Mouse (Mus musculus): ENCODE data around the gene Ddost.

The Ddost gene

DNA sequence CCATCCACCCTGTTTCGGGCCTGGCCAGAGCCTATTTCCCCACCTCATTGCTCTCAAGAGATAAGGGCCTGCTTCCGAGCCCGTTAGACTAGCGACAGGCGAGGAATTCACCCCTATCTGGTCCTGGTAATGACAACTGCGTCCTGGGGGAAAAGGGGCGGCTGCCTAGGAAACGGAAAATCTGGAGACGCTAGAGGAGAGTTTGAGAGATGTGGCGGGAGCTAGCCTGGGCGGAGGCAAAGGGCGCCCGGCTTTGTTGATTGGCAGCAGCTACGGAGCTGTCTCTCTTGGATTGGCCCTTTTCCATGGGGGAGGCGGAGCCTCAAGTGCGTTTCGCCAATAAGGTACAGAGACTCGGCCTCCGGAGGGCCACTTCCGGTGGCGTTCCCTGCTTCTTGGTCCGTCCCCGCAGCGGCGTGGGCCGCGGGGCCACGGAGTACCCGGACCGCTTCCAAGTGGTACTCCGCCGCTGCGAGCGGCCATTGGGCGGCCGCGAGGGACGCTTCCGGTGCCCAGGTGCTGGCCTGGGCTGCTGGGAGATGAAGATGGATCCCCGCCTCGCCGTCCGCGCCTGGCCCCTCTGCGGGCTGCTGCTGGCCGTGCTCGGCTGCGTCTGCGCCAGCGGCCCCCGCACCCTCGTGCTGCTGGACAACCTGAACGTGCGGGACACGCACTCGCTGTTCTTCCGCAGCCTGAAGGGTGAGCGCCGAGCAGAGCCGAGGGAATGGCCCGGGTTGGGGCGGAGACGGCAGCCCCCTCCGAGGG, at the start of gene Ddost:
Gene Ddost (plus strand): TSS at position 391 of the 765 bp plus-strand sequence.
- peak; percentile 99 to 100 for DNase-seq

DNA sequence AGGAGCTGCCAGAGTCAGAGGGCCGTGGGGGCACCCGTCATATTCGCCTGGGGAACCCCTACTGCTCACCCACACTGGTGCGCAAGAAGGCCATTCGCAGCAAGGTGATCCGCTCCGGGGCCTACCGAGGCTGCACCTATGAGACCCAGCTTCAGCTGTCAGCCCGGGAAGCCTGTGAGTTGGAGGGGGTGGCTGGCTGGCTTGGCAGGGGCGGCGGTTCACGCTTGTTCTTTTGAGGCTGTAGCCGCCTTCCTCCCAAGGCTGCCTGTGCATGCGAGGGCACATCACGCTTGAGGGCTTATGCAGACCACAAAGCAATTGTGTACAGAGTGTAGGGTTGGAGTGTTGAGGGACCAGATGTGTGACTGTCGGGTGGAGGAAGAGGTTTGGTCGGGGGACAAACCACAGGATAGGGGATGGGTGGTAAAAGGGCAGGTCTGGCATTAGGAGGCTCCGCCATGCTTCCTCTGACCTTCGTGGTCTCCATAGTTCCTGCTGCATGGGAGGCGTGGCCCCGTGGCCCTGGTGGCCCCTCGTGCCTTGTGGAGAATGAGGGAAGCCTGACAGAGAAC, 47.3 kb upstream of the Ddost start:
- DNase-seq = no peak

DNA sequence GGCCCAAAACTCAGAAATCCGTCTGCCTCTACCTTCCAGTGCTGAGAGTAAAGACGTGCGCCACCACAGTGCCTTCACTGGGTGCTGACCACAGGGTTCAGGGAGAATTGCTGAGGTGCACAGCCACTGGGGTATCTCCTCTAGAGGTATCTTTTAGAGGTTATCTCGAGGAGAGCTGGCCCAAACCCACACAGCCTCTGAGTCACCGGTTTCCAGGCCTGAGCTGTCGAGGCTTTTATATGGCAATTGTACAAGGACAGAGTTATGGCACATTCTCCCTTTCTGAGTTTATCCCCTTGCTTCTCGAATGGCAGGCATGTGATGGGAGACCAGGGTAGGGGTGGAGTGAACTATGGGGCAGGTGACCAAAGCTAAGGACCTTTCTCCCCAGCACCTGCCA, 45.9 kb upstream of the Ddost start:
- no peak for DNase-seq

DNA sequence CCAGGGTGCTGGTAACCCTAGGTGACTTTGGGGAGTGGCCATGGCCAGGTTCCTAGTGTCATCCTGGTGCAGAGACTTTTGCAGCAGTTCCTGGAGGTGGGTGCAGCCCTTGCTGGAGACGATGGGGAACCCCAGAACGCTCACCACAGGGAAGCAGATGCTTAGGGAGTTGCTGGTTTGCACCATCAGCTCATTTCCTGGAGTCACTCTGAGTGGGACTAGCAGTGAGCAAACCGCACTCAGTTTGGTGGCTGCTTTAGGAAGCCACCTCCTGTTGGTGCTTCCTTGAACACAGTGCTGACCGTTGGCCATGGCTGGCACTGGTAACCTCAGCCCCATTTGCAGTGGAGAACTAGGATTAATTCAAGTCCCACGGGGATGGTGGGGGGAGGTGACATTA, 45.0 kb upstream of the Ddost start:
- DNase-seq = no peak

DNA sequence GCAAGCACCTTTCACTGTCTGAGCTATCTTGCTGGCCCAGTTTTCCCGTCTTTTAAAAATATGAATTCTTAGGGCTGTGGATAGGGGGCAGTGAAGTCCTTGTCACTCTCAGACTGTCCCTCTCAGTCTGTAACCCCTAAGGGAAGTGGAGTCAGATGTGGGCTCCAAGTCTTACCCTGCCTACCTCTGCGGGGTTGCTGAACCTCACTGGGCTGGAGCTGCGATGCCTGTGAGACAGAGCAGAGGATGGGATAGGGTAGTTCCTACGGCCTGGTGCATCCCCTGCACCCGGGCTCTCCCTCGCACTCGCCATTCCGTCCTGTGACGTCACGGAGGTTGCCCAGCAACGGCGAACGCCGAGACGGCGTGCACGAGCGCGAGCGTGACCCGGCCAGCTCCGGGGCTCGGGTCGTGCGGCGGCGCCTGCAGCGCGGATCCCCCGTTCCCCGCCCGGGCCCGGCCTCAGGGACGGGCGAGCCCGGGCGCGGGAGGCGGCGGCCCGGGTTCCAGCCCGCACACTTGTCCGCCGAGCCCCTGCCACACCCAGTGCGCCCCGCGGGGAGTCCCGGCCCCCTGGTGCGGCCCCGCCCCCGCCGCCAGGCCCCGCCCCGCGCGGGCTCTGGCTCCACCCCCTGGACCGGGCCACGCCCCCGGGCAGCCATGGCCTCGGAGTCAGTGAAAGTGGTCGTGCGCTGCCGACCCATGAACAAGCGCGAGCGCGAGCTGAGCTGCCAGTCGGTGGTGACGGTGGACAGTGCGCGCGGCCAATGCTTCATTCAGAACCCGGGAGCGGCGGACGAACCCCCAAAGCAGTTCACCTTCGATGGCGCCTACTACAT, 42.5 kb upstream of the Ddost start:
- peak; percentile 97 for DNase-seq

DNA sequence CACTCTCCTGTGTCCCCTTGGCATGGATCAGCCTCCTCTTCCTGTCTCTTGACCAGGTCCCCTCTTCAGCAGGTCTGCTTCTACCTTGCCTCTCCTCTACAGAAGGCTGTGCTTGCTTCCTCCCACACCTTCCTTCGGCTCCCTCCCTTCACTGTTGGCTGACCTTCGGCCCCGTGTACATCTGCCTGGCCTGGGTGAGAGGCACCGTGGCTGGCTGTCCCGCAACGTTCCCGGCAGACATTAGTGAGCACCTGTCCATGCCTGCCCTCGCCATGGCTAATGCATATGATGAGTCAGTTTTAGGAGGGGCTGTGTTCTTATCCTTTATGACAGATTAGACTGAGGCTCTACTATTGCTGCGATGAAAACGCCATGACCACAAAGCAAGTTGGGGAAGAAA, 36.7 kb upstream of the Ddost start:
- DNase-seq = no peak

DNA sequence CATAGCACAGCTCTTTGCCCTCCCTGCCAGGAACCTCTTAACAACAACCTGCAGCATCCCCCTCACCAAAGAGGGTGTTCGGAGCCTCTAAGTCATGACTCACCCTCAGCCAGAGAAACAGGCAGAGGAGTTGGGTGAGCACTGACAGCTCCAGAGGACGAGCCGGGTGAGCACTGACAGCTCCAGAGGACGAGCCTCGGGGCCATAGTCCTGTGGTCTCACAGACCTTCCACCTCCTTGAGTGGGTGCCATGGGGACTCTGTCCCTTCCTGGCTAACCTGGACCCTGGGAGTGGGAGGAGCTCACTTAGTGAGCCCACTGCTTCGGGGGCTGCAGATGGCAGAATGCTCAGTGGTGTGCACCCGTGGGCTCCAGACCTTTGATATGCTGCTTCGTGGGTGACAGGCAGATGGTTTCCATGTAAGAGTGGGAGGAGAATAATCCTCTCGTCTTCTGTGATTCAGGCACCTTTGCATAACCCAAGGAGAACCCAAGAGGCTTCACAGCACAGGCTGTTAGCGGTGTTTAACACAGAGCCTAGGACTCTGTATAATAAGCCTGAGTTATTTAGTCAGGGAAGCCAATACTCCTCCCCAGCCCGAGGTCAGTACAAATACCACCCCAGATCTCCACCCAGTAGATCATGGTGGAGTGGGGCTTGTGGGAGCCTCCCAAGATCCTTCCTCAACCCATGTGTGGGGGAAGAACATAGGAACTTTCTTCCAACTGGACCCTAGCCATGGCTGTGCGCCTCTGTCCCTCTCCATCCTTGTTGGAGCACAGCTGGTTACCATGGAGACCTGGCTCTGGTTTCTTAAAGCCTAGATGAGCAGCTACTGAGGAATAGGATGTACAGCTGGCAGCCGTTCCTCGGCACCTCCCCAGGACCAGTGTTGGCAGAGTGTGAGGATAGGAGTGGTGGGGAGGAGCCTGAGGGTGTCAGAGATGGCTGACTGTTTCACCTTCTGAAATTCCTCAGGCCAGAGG, 32.2 kb upstream of the Ddost start:
- DNase-seq = peak; percentile 34 to 48

DNA sequence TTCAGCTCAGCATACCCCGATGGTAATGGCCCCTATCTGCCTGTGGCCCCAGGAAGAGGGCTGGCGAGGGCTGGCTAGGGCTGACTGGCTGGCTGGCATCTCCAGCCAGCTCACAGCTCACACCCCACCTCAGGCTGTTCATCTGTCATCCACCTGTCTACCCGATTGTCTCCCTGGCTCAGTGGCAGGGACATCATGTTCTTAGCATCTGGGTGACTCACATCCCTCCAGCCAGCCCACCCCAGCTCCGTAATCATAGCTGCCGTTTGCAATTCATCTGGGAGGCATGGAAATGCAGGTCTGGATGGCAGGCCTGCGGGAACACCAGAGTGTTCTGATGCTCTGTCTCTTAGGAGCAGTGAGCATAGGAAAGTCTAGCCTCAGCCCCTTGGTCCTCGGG, 26.2 kb upstream of the Ddost start:
- no peak for DNase-seq

DNA sequence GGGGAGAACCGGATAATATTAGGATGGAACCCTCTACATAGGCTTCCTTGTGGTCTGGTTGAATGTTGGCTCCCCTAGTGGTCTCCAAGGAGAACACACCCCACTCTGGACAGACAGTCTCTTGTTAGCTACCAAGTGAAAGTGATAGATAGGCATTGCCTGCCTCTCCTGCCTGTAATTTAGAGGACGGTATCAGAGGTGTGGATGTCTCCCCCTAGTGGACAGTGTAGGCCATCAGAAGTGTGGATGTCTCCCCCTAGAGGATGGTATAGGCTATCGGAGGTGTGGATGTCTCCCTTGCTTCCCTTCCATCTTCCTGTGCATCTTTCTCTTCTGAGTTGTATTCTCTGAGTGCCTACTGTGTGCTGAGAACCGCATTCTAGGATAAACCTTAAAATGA, 21.7 kb upstream of the Ddost start:
- DNase-seq = peak; percentile 72 to 83

DNA sequence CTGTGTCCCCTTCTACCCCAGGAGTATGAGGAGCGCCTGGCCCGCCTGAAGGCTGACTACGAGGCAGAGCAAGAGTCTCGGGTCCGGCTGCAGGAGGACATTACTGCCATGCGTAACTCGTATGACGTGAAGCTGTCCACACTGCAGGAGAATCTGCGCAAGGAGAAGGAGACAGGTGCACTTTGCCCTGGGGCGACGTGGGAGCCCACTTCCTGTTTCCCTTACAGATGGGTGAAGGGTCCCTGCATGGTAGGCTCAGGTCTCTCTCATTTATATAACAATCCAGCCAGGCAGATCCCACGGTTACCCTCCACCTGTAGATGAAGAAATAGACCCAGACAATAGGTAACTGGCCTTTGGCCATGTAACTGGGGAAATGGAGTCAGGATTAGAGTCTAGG, 18.1 kb upstream of the Ddost start:
- DNase-seq = no peak

DNA sequence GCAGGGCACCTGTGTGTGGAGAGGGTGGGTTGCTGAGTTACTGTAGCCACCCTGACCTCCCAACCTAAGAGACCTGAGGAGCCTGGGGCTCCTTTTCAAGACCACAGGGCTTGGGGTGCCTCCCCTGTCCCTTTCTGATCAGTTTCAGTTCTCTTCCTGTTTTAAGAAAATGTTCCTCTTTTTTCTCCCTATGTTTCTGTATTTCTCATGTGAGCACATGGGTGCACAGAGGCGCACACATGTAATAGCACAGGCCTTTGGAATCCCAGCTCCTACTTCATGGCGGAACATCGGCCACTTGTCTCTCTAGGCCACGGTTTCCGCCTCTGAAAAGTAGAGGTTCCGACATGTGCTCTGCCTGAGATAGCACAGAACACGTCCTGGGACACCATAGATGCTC, 15.8 kb upstream of the Ddost start:
- DNase-seq = no peak

DNA sequence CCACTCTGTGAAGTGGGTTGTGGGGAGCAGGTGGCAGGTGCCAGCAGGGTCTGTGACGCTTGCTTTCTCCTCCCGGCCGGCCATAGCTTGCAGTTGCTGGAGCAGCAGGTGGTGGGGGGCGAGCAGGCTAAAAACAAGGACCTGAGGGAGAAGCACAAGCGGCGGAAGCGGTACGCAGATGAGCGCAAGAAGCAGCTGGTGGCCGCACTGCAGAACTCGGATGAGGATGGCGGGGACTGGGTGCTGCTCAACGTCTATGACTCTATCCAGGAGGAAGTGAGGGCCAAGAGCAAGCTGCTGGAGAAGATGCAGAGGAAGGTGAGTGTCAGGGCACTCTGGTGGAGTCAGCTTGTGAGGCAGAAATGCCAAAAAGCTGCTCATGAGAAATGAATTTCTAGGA, 12.5 kb upstream of the Ddost start:
- DNase-seq = no peak

DNA sequence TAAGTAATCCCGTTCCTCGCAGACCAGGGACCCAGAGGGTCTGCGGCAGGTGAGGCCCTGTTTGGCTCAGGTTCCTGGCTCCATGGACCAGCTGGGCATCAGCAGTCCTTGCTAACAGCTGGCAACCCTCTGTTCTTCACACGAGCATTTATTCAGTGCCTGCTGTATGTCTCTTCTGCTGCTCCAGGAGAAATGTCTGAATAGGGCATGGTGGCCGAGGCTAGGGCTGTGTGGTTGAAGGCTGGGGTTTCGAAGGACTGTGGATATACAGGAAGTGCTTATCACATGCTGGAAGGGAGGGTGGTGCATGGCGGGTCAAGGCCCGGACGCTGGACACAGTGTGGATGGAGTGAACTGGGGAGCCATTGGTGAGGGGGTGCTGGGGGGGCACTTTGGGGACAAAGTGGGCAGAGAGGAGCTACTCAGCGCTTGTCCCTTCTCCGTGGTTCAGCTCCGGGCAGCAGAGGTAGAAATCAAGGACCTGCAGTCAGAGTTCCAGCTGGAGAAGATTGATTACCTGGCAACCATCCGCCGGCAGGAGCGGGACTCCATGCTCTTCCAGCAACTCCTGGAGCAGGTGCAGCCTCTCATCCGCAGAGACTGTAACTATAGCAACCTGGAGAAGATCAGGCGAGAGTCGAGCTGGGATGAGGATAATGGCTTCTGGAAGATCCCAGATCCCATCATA, 11.1 kb upstream of the Ddost start:
- peak; percentile 64 to 66 for DNase-seq

DNA sequence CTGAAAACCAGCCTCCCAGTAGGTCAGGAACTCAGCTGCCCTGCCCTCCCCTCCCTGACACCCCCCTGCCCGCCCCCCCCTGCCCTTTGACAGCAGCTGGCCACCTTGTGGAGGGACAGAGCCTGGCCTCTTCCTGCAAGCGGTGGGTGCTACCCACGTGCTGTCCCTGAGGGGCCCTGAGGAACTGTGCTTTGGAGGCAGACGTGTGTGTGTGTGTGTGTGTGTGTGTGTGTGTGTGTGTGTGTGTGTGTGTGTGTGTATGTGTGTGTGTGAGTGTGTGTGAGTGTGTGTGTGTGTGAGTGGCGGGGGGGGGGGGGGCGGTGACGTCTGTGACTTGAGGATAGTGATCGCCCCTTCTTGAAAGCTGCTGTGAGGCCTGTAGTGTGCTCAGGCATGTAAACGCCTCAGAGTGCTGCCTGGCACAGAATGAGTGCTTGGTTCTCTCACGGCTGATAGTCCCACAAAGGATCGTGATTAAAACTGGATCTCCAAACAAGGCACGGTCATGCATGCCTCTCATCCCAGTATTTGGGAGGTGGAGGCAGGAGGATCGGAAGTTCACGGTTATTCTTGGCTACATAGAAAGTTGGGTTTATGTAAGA, 10.5 kb upstream of the Ddost start:
- no peak for DNase-seq

DNA sequence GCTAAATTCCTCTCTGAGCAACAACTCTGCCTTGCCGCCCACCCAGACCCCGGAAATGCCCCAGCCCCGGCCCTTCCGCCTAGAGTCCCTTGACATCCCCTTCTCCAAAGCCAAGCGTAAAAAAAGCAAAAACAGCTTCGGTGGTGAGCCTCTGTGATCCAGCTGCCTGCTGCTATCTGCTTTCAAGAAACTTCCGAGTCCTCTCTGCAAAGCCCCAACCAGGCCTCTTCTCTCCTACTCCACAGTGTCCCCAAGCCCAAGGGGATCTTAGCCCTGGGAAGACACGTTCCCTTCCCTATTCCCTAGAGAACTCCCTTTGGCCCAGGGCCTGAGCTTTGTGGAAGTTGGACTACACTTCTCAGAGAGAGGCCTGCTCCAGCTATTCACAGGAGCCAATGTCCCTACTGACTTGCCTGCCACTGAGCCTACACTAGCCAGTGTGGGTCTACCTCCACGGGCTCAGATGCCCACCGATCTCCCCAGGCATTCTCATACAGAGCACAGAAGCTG, 3.2 kb upstream of the Ddost start:
- no peak for DNase-seq

DNA sequence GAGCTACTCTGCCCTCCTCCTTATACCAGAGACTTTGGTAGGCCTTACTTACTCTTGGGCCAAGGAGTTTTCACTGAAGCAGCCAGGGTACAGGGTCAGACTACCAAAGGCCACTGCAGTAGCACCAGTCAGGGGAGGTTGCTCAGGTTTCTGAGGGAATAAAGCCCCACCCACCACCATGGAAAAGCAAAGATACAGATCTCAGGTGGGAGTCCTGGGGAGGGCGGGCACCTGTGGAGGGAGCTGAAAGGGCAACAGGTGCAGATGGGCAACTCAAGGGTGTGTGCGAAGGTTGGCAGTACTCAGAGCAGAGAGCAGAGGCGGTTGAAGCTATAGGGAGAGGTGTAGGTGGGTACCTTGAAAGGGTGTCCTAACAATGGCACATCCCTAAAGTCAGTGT, 1.5 kb upstream of the Ddost start:
- DNase-seq = no peak

DNA sequence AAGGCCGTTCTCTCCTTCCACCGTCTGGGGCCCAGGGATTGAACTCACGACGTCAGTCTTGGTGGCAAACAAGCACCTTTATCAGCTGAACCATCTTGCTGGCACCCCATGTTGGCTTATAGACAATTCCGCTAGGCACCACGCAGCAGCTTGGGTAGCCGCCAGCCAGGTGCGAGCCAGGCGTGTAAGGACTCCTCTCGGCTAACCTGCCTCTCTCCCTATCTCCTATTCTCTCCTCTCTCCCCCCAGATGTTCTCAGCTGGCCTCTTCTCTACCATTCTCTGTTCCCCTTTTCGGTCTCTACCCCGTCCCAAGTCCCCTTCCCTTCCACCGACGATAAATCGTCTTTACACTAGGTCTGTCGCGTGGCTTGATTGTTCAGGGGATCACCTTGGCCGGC, 788 bp upstream of the Ddost start:
- peak in 1 of 2 experiments; percentile 45 for DNase-seq

DNA sequence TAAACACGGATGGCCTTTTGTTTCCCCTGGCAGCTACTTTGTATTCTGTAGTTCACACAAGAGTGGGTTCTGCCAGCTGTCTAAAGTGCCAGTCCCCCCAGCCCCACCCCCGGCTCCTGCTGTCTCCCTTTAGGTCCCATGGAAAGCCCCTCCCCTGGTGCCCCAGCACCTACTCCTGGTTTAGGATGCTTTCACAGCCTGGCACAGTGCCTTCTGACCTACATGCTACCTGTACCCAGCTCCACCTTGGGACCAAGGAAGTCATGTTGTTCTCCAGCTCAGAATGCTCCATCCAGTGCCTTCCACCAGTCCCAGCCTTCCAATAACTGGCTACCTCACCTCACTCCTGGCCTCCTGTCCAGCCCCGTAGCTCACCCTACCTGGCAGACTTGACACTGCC, 2.5 kb downstream of the Ddost start:
- no peak for DNase-seq

DNA sequence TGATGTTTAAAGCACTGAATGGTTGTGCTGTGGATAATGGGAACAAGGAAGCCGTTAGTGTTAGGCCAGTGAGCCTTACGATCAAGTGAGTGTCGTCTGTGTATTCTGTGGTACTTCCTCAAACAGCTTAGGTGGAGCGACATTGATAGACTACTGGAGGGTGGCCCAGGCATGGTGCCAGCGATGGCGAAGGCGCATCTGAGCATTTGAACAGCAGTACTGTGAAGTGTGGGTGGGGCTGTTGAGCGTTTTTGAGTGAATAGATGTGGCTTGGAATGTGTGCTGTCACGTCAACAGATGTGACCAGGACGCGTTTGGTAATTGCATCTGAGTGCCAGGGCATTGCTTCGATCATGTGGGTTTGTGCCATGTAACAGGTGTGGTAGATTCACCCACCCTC, 3.2 kb downstream of the Ddost start:
- no peak for DNase-seq

DNA sequence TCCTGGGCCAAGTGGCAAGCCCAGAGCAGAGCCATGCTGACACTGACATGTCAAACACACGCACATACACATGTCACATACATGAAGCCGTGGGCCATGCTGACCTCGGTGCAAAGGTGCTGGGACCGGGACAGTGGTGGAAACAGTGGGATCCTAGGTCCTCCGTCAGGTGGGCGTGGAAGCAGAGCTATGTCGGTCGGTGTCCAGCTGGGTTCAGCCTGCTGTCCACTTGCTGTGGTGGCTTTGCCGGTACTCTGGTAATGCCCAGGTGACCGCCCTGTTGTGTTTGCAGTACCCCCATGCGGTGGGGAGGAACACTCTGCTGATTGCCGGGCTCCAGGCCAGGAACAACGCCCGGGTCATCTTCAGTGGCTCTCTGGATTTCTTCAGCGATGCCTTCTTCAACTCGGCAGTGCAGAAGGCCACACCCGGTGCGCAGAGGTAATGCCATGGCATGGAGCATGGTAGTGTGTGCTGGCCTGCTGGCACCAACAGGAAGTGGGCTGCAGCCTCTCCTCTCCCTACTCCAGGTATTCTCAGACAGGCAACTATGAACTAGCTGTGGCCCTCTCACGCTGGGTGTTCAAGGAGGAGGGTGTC, 5.9 kb downstream of the Ddost start:
- no peak for DNase-seq

DNA sequence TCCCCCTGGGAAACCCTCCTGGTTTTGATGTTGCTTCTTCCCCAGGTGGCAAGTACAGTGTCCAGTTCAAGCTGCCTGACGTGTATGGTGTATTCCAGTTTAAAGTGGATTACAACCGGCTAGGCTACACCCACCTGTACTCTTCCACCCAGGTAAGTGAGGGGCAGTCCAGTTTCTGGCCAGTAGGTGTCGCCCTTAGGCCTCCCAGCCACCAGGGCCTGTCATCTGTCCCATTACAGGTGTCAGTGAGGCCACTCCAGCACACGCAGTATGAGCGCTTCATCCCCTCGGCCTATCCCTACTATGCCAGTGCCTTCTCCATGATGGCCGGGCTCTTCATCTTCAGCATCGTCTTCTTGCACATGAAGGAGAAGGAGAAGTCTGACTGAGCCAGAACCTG, 7.1 kb downstream of the Ddost start:
- DNase-seq = peak; percentile 79 to 85
